Mouse (Mus musculus): Measurements from ENCODE around the gene Olfr1467.

Gene Olfr1467

DNA sequence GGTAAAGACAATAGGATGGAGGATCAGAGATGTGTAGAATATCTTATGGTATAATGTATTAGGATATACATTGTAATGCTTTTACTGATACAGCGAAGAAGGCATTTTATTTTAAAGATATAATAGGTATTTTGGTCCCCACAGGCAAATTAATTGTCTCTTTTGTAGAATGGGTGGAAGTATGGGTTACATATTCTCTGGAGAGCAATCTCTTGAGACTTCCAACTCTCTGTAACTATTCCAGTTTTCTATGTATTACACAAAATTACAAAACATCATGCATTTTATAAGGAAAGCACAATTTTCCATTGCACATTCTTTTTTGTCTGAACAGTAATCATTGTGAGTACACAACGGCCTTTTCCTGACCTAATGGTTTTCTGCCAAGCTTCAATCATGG is at the start of gene Olfr1467:
Gene Olfr1467, plus strand, starts transcription at position 301 of the 400 bp plus-strand sequence.
- no peak for DNase-seq (ENCODE audit: low spot score)

- no peak for DNase-seq (ENCODE audit: low spot score)
Measured at GRCm38 (mm10) chr19:13315441-13315840, 46.6 kb upstream of the Olfr1467 start, which contains the start of gene Olfr1465. Gene Olfr1465 (minus strand): TSS chr19:13315541.

DNA sequence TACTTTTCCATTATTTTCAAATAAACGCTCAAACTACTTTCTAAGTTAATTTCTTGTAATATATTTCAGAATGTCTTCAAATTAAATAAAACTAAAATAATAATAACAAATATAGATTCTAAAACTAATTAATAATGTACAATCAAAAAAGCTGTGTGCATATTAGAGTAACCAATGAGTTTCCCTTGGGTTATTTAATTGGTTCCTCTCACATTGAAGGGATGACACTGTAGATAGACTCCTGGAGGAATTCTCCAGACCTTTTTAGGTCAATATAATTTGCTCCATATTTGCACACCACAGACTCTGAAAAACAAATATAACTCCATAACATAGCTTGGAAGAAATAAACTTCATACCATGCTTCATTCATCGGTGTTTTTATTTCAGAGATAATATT is 23.5 kb upstream of the Olfr1467 start, which contains the start of gene Olfr1466:
Gene Olfr1466, plus strand, starts transcription at position 301 of the 400 bp plus-strand sequence.
- DNase-seq (ENCODE audit: low spot score), result no peak

DNA sequence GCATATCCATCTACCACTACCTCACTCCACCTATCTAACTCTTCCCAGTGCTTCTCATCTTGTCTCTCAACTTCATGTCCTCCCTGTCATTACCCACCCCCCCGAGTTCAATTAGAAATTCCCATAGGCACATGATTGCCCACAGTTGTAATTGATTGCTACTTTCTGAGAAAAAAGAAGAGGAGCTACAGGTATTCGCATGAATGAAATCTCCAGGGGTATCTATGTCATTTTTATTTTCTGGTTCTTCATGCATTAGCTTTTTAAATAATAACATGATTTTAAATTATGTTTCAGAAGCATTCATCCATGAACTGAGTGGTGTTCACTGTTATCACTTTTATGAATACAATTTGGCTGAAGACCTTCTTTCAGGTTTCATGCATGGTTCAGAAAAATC is 45.5 kb downstream of the Olfr1467 start, which contains the start of gene Olfr1469:
Gene Olfr1469, plus strand, starts transcription at position 301 of the 400 bp plus-strand sequence.
- no peak for DNase-seq (ENCODE audit: low spot score)
